Mouse (Mus musculus) A20 (cell line): ENCODE data around the gene Ppp1r1b.

Experiments
- DNase-seq: peaks from one replicate; pipeline ENCODE4 v3.0.0-alpha.2; 2011; ENCODE audit warnings: low read depth, low spot score

The Ppp1r1b gene

DNA sequence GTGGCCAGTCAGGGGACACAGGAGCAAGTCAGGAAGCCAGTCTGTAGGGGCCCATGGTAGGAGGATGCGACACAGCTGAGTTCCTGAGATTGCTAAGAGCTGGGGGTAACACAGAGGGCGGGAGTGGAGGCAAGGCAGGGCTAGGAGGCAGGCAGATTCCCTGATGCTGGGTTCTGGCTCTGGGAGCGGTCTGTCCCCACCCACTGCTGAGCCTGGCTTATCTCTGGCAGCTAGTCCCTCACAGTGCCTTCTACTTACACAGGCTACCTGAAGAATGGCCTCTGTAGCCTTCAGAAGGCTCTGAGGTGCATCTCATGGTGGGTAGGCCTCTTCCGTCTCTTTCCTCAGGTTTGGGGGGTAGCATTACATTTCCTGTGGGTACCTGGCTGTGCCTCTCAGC lies 44.4 kb downstream of the Ppp1r1b start:
- no peak for DNase-seq

DNA sequence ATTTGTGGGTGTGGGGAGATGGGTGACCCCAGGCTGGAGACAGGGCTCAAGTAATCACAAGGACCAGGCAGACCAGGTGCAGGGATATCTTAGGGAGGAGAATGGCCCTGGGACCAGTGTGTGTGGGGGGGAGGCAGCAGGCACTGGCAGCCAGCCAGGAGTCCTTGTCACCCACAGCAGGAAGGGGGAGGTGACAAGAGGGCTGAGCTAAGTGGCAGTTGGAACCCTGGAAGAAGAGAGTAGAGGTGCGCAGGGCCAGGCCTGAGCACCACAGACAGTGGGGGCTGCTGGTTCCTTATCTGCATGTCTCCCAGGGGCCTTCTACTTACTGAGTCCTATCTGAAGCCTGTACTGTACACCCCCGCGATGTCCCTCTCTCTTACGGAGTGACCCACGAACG lies 45.1 kb downstream of the Ppp1r1b start:
- no peak for DNase-seq

DNA sequence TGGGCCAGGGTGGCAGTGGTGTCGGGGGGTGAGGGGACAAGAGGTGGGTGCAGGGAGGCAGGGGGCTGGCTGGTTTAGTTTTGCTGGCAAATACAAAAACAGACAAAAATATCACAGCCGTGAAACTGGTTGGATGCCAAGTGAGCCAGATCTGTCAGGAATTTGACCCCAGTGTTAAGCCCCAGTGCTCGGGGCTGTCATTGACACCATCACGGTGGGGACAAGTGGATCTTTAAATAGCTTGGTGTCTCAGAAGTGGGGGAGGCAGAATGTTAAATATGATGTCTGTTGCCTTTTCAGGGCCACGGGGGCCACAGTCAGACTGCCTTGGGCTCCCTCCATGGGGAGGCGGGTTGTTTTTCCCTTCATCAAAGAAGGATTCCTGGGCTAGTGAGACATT lies 46.1 kb downstream of the Ppp1r1b start:
- no peak for DNase-seq

DNA sequence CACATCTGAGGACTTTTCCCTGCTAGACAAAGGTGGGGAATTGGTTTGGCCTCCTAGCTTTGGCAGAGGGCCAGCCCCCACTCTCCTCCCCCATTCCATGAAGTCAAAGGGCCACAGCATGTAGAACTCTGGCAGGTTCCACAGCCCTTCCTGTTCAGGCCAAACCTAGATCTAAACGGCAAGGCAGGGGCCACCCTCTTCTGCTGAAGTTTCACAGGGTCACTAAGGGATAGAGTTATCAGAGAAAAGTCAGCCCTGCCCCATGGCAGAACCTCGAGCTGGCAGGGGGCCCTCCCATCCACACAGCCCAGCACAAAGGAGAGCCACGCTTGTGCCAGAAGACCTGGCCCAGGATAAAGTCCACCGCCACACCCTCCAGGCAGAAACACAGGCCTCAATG lies 46.8 kb downstream of the Ppp1r1b start:
- DNase-seq: no peak

DNA sequence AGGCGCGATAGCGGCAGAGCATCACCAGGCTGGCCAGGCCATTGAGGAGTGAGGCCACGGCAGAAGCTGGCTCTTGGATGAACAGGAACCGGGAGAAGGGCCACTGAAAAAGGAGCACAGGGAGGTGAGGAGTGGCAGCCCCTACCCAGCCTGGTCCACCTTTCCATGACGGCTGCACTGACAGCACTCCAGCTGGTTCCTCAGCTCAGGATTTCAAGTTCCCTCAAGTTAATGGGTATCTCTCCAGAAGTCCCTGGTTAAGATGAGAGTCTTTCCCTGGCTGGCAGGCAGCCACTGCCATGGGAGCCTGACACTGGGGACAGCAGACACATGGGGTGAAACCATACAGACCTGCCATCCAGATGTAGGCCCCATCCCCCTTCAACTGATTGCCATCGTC lies 49.7 kb downstream of the Ppp1r1b start:
- DNase-seq: no peak

DNA sequence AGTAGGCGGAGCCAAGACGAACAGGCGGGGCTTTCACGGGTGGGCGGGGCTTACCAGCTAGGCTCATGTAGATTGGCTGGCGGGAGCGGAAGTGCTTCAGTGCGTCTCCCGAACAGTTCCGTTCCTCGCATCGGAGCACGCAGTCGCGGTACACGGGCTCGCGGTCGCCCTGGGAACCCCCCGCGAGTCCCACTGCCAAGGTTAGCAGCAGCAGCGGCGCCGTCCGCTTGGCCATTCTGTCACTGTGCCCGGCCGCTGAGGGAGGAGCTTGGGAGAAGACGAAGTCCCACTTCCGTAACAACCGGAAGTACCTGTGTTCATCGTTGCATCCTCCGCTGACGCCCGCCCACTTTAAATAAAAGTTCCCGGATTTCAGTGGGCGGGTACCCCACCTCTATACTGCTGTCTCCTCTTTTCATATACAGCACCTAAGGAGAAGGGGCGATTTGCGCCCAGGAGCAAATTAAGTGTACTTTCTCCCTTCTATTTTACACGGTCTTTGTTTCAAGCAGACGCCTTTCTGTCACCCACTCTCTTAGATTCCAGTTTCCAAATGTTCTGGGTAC lies 52.0 kb downstream of the Ppp1r1b start, which contains the start of gene Pgap3:
Gene Pgap3 (minus strand): TSS at position 330 of the 566 bp plus-strand sequence.
- DNase-seq: peak; percentile 98

DNA sequence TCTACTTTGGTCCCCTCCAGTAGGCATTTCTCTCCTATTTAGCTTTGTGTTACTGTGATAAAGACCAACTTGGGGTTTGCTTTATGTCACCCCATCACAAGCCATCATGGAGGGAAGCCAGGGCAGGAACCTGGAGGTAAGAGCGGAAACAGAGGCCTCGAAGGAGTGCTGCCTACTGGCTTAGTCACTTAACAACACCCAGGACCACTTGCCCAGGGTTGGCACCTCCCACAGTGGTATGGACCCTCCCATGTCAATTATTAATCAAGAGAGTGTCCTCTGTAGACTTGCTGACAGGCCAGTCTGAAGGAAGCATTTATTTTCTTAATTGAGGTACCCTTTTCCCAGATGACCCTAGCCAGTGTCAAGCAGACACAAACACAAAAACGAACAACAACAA lies 52.6 kb downstream of the Ppp1r1b start:
- no peak for DNase-seq

DNA sequence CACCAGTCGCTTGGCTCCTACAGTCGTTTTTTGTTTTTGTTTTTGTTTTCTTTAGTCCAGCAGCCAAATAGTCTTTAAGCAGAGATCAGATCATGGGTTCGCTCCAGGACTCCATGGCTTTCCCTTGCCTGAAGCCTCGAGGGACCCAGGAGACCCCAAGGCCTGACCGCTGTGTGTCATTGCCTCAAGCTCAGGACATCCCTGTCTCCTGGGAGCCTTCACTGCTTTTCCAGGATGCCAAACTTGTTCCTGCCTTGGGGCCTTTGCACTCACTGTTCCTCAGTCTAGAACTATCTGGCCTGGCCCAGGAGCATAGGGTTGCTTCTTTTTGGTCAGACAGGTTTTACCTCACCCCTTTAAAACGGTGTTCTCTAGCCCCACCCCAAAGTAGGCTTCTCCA lies 58.4 kb downstream of the Ppp1r1b start:
- no peak for DNase-seq
